Mouse (Mus musculus) monocyte, adult 5-6 weeks (primary cell): ENCODE results near the gene Hdac10. TPM values are rescaled to one million over a fixed set of nuclear protein-coding genes. Genes with fewer than 3 reads are reported as not detected.
A peak's percentile ranks its signal among the peaks of the same experiment; 100 is the strongest.

Source experiments
- ATAC-seq: fragments of 153-309, 156-312 bp; replicated peaks from 2 replicates; pipeline ENCODE4 v1.8.0; 2017; ENCODE audit warnings: mild to moderate bottlenecking; ENCODE audit not compliant: low TSS enrichment, insufficient number of reproducible peaks, severe bottlenecking, poor library complexity, low FRiP score
- total RNA-seq: library from RNA; stranded (forward); fragments of 200-1000, 200-491, 200-594 nt; gene quantifications from 3 replicates; pipeline ENCODE4 v1.2.3, GENCODE M21; 2017

Gene Hdac10
- total RNA-seq, 1 experiment from 2014 or later: 20.6 TPM

GRCm38 (mm10) chr15:89130245-89130644 lies 1.7 kb upstream of the Hdac10 start:
- ATAC-seq: no peak

- ATAC-seq: no peak
These were observed 1.0 kb downstream of the Hdac10 start for GRCm38 (mm10) chr15:89127364-89127940.

- no peak for ATAC-seq
These were observed 1.9 kb downstream of the Hdac10 start for GRCm38 (mm10) chr15:89126622-89127021.

- no peak for ATAC-seq
These were observed 3.1 kb downstream of the Hdac10 start for GRCm38 (mm10) chr15:89125351-89125750.

- no peak for ATAC-seq
These were observed 4.2 kb downstream of the Hdac10 start for GRCm38 (mm10) chr15:89124312-89124711.

GRCm38 (mm10) chr15:89123595-89123994 lies 4.9 kb downstream of the Hdac10 start:
- no peak for ATAC-seq

GRCm38 (mm10) chr15:89122649-89123366 lies 5.7 kb downstream of the Hdac10 start, which contains the start of gene Tubgcp6:
Tubgcp6 (minus strand) TSS chr15:89123112.
- peak; percentile 88 for ATAC-seq

- ATAC-seq: no peak
These were observed 10.5 kb downstream of the Hdac10 start for GRCm38 (mm10) chr15:89118007-89118406.

GRCm38 (mm10) chr15:89110147-89110546 lies 18.4 kb downstream of the Hdac10 start:
- ATAC-seq: no peak

- ATAC-seq: no peak
These were observed 21.5 kb downstream of the Hdac10 start for GRCm38 (mm10) chr15:89106976-89107375.

- no peak for ATAC-seq
These were observed 22.4 kb downstream of the Hdac10 start for GRCm38 (mm10) chr15:89106073-89106472.

GRCm38 (mm10) chr15:89104425-89104824 lies 24.1 kb downstream of the Hdac10 start:
- no peak for ATAC-seq

- ATAC-seq: no peak
These were observed 24.6 kb downstream of the Hdac10 start for GRCm38 (mm10) chr15:89103921-89104320.

- no peak for ATAC-seq
These were observed 25.9 kb downstream of the Hdac10 start for GRCm38 (mm10) chr15:89102646-89103045.

GRCm38 (mm10) chr15:89100823-89101222 lies 27.7 kb downstream of the Hdac10 start:
- ATAC-seq: no peak

GRCm38 (mm10) chr15:89098616-89099015 lies 29.9 kb downstream of the Hdac10 start:
- ATAC-seq: no peak

- no peak for ATAC-seq
These were observed 31.1 kb downstream of the Hdac10 start for GRCm38 (mm10) chr15:89097450-89097849.

GRCm38 (mm10) chr15:89092181-89092580 lies 36.3 kb downstream of the Hdac10 start:
- no peak for ATAC-seq

- no peak for ATAC-seq
These were observed 37.8 kb downstream of the Hdac10 start for GRCm38 (mm10) chr15:89090662-89091061.
